Mouse (Mus musculus) thymus, adult 2 months (tissue): Measurements from ENCODE around the gene Ccdc162. TPM values are rescaled to one million over a fixed set of nuclear protein-coding genes. Genes with fewer than 3 reads are reported as not detected.

ENCODE experiments used
- DNase-seq: peaks from one replicate; pipeline ENCODE4 v3.0.0; 2021
- H3K27ac ChIP-seq: fragments of 200-500 bp; 2 replicates; pipeline ENCODE4 v1.5.1; 2012; ENCODE audit warnings: low read length, control low read depth; ENCODE audit not compliant: control insufficient read depth, insufficient read depth
- H3K27me3 ChIP-seq: fragments of 200-500 bp; 2 replicates; pipeline ENCODE4 v1.6.1; 2012; ENCODE audit warnings: mild to moderate bottlenecking, low read length, moderate library complexity, mixed read lengths; ENCODE audit not compliant: control insufficient read depth, insufficient read depth
- H3K36me3 ChIP-seq: fragments of 200-500 bp; 2 replicates; pipeline ENCODE4 v1.6.1; 2012; ENCODE audit warnings: mild to moderate bottlenecking, low read length, moderate library complexity; ENCODE audit not compliant: control insufficient read depth, insufficient read depth
- H3K4me1 ChIP-seq: fragments of 200-500 bp; replicated peaks from 2 replicates; pipeline ENCODE4 v1.6.1; 2012; ENCODE audit warnings: low read length; ENCODE audit not compliant: control insufficient read depth, insufficient read depth
- H3K4me3 ChIP-seq: fragments of 200-500 bp; 2 replicates; pipeline ENCODE4 v1.5.1; 2012; ENCODE audit warnings: mild to moderate bottlenecking, low read length, control low read depth, moderate library complexity; ENCODE audit not compliant: control insufficient read depth, insufficient read depth
- CTCF ChIP-seq: fragments of 200-500 bp; IDR thresholded peaks from 2 replicates; pipeline ENCODE4 v1.5.1; 2012; ENCODE audit warnings: mild to moderate bottlenecking, control low read depth, low read length, moderate library complexity, borderline replicate concordance; ENCODE audit not compliant: control insufficient read depth, poor library complexity, insufficient read depth; ENCODE audit errors: extremely low read depth
- POLR2A ChIP-seq: fragments of 200-500 bp; IDR thresholded peaks from 2 replicates; pipeline ENCODE4 v1.6.1; 2012; ENCODE audit warnings: mild to moderate bottlenecking, low read length, control low read depth, moderate library complexity; ENCODE audit not compliant: control insufficient read depth, poor library complexity, insufficient read depth; ENCODE audit errors: extremely low read depth
- WGBS: fragments of 180-500 bp; shearing (Covaris S2); methylation state at CpG from one replicate; pipeline ENCODE4 v1.1.7; 2018; 5-methylcytosine and 5-hydroxymethylcytosine counted together
- polyA plus RNA-seq: library from polyadenylated mRNA; depleted of rRNA; stranded (reverse); fragments of >200 nt; gene quantifications from 2 replicates; pipeline ENCODE4 v1.2.3, GENCODE M21; 2012

The Ccdc162 gene
- polyA plus RNA-seq, 1 experiment: 5.1 TPM

GRCm38 (mm10) chr10:41751867-41752480, 35.5 kb upstream of the Ccdc162 start:
- WGBS: 12% methylated on average over 14 of the region's 14 CpGs
- TF ChIP-seq CTCF (no peak), POLR2A (no peak; the same call in 1 of the 2 replicates)
- Histone ChIP-seq H3K36me3 (no peaks in the 10 kb centered on the region), H3K27ac (peak overlapping the region; percentile 37), H3K4me1 (peaks cover 14% of the 10 kb centered on the region), H3K27me3 (no peaks in the 10 kb centered on the region), H3K4me3 (peak overlapping the region; percentile 58)
- DNase-seq: peak; percentile 38

- H3K27ac ChIP-seq: no peak overlapping the region
- DNase-seq: no peak
- no peak for TF ChIP-seq POLR2A
- no peak for TF ChIP-seq CTCF
- peaks cover 11% of the 10 kb centered on the region for H3K36me3 ChIP-seq
- 92% methylated on average over 3 of the region's 3 CpGs for WGBS
- H3K27me3 ChIP-seq: no peaks in the 10 kb centered on the region
- no peak overlapping the region for H3K4me3 ChIP-seq
- H3K4me1 ChIP-seq: peaks cover 14% of the 10 kb centered on the region
These were observed 32.9 kb upstream of the Ccdc162 start for GRCm38 (mm10) chr10:41749306-41749705.

DNA sequence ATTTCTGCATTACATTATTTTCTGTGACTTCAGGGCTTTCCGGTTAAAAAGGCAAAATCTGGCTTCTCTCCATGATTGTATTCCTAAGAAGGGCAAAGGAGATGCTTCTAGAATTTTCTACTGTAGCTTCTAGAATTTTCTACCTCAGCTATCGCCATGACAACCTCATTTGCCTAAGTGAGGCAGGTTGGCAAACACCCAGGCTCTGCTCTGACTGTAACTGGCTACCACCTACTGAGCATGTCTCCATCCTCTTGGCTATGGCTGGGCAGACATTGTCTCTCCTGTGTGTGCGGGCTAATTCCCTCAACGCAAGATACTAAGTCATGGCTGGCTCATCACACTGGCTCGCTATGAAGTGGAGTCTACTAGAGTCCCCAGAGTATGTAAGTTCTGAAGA, 30.1 kb upstream of the Ccdc162 start:
- WGBS: 96% methylated on average over 5 of the region's 5 CpGs
- TF ChIP-seq POLR2A: no peak
- TF ChIP-seq CTCF: no peak
- no peaks in the 10 kb centered on the region for H3K27me3 ChIP-seq
- H3K4me1 ChIP-seq: peaks cover 5% of the 10 kb centered on the region
- H3K27ac ChIP-seq: no peak overlapping the region
- DNase-seq: no peak
- H3K4me3 ChIP-seq: no peak overlapping the region
- H3K36me3 ChIP-seq: peaks cover 18% of the 10 kb centered on the region

DNA sequence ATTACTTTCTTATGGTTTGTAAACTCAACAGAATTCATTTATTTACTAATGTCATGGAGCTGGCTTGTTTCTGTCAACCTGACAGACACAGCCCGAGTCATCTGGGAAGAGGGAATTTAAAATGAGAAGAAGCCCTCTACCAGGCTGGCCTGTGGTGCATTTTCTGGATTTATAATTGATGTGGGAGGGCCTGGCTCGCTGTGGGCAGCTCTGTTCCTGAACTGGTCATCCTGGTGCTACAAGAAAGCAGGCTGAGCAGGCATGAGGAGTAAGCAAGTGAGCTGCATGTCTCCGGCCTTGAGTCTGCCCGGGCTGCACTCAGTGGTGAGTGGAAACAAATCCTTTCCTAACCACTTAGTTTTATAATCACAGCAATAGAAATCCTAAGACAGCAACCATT, 27.6 kb upstream of the Ccdc162 start:
- TF ChIP-seq POLR2A: no peak
- TF ChIP-seq CTCF: no peak
- WGBS: 96% methylated on average over 4 of the region's 4 CpGs
- no peaks in the 10 kb centered on the region for H3K27me3 ChIP-seq

DNA sequence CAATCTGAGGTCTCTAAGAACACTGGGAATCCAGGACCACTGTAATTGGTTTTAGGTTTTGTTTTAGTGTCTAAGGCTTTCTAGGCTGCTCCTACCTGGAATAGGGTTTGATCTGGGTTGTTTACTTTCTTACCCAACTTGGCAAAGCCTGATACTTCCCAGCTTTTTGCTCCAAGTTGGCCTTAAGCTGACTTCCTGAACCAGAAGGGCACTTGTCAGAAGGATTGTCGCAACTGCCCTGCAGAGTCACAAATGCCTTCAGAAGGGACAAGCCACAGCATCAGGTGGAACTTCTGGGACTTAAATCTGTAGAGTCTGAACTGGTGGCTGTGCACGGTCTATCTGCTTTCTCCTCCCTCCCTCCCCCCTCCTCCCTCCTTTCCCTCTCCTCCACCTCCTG, 23.8 kb upstream of the Ccdc162 start:
- WGBS: 99% methylated on average over 2 of the region's 2 CpGs
- Histone ChIP-seq H3K4me3 (no peak overlapping the region), H3K4me1 (no peaks in the 10 kb centered on the region), H3K27me3 (no peaks in the 10 kb centered on the region), H3K36me3 (peaks cover 40% of the 10 kb centered on the region), H3K27ac (no peak overlapping the region)
- no peak for DNase-seq
- TF ChIP-seq CTCF: no peak
- no peak for TF ChIP-seq POLR2A

More for the DNA sequence above, 27.6 kb upstream of the Ccdc162 start:
- Histone ChIP-seq H3K36me3 (peaks cover 28% of the 10 kb centered on the region), H3K4me1 (no peaks in the 10 kb centered on the region), H3K27ac (no peak overlapping the region), H3K4me3 (no peak overlapping the region)
- DNase-seq: no peak

DNA sequence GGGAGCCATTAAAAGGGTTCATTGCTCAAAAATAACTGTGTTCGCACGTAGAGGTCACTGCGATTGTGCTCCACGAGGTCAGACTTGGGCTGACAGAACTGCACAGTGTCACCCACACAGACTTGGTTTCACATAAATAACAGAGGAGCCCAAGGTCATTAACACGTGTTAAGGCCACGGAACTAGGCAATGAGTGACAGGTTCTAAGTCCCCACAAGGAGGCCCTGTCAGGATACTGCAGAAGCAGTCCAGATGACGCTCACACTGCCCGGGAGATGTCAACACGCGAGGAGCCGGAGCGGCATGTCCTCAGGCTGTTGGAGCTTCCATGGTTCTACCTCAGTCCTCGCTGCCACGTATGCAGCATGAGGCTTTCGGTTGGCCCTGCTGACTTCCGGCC, 20.8 kb upstream of the Ccdc162 start:
- TF ChIP-seq CTCF (no peak), POLR2A (no peak)
- WGBS: 98% methylated on average over 16 of the region's 16 CpGs

DNA sequence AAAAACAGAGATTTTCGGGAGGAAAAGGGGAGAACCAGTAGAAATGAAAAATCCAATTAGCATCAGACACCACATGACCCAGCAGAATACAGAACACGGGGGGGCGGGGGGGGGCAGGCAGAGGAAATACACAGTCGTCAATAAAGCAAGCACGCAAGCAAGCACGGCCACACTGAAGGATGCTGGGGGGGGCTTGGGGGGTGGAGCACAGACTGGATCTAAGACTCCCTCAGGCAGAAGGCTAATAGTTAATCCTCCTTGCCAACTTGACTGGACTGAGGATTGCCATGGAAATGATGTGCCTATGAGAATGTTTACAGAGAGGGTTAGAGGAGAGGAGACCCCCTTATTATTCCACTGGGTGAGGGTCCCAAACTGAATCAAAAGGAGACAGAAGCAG, 19.0 kb upstream of the Ccdc162 start:
- no peak overlapping the region for H3K4me3 ChIP-seq
- no peaks in the 10 kb centered on the region; the same call in 1 of the 2 replicates for H3K4me1 ChIP-seq
- H3K27ac ChIP-seq: no peak overlapping the region
- TF ChIP-seq CTCF (no peak), POLR2A (no peak)
- no peak for DNase-seq
- peaks cover 25% of the 10 kb centered on the region for H3K36me3 ChIP-seq
- no peaks in the 10 kb centered on the region for H3K27me3 ChIP-seq
- 92% methylated on average over 6 of the region's 6 CpGs for WGBS

More for the DNA sequence above, 20.8 kb upstream of the Ccdc162 start:
- Histone ChIP-seq H3K27me3 (no peaks in the 10 kb centered on the region), H3K36me3 (peaks cover 28% of the 10 kb centered on the region), H3K27ac (no peak overlapping the region), H3K4me1 (no peaks in the 10 kb centered on the region), H3K4me3 (no peak overlapping the region)
- DNase-seq: no peak
